Mouse (Mus musculus) midbrain, embryonic 16.5 days (tissue): ENCODE measurements at regions not wholly inside any gene's neighbourhood (a gene's known extent, or its start where the extent isn't known, plus 50 kb on each side); places are given as distances from the start of the nearest gene placed in this dataset.

ENCODE experiments used
- ATAC-seq: fragments of 200-750 bp; cut with Nextera tagmentation; 2 replicates; pipeline ENCODE4 v1.8.0; 2017; ENCODE audit warnings: moderate TSS enrichment
- H3K27ac ChIP-seq: fragments of 300-500 bp; sonication (generic); 2 replicates; pipeline ENCODE4 v1.5.1; 2014; ENCODE audit warnings: mild to moderate bottlenecking, low read length, mixed read lengths
- H3K27me3 ChIP-seq: fragments of 300-500 bp; sonication (generic); 2 replicates; pipeline ENCODE4 v1.6.1; 2014; ENCODE audit warnings: low read depth, low read length, mixed read lengths; ENCODE audit not compliant: control insufficient read depth, insufficient read depth
- H3K36me3 ChIP-seq: fragments of 300-500 bp; sonication (generic); 2 replicates; pipeline ENCODE4 v1.6.1; 2014; ENCODE audit warnings: mild to moderate bottlenecking, low read length, moderate library complexity, mixed read lengths; ENCODE audit not compliant: control insufficient read depth, insufficient read depth
- H3K4me1 ChIP-seq: fragments of 300-500 bp; sonication (generic); 2 replicates; pipeline ENCODE4 v1.6.1; 2014; ENCODE audit warnings: mild to moderate bottlenecking, low read length, mixed read lengths; ENCODE audit not compliant: control insufficient read depth, insufficient read depth
- H3K4me2 ChIP-seq: fragments of 300-500 bp; sonication (generic); 2 replicates; pipeline ENCODE4 v1.6.1; 2014; ENCODE audit warnings: mild to moderate bottlenecking, low read length, mixed read lengths
- H3K4me3 ChIP-seq: fragments of 300-500 bp; sonication (generic); 2 replicates; pipeline ENCODE4 v1.5.1; 2014; ENCODE audit warnings: low read depth, mild to moderate bottlenecking, low read length, moderate library complexity, mixed read lengths
- H3K9ac ChIP-seq: fragments of 300-500 bp; sonication (generic); 2 replicates; pipeline ENCODE4 v1.6.1; 2014; ENCODE audit warnings: low read depth, low read length, mixed read lengths
- H3K9me3 ChIP-seq: fragments of 300-500 bp; sonication (generic); replicated peaks from 2 replicates; pipeline ENCODE4 v1.6.1; 2014; ENCODE audit warnings: mild to moderate bottlenecking, low read length, mixed read lengths; ENCODE audit not compliant: control insufficient read depth, poor library complexity, severe bottlenecking
- WGBS: fragments of 180-500 bp; shearing (Covaris S2); extraction: QIAGEN DNeasy Blood & Tissue Kit; methylation state at CpG from one replicate; pipeline ENCODE4 v1.1.7; 2014; 5-methylcytosine and 5-hydroxymethylcytosine counted together

DNA sequence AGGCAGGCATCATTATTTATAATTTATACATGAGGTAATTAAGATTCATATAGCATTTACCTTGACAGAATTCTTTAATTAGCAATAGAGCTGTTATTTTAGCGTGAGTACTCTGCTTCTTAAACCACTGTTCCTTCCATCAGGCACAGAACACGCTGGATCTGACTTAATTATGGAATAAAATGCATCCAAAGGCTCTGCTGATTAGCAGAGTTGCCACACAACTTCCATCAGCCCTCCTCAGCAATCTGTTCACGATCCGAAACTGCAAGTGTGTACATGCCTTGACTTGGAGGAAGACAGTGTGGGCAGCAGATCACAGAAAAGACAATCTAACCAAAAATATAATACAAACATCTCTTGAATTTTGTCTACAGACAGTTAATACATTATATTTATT is 388.1 kb upstream of the Smc2 start:
- ATAC-seq: no peak

DNA sequence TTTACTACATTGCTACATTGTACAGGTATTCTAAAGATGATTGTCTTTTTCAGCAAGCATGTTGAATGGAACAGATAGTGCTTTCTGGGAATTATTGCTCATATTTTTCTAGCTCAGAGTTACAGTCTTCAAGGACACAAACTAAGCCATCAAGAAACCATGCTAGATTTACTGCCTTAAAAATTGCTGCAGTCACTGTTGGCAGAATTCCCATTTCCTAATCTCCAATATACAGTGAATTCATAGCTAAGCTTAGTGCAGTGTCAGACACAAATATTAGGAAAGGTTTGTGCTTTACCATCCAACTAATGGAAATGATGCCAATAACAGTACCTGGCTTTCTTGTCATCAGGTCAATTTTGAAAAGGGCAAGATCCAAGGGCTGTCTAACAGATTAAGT is 383.0 kb upstream of the Smc2 start:
- ATAC-seq: no peak
- H3K9ac ChIP-seq: no peak overlapping the region

More for the DNA sequence above, 388.1 kb upstream of the Smc2 start:
- 70% methylated on average over 4 of the region's 4 CpGs for WGBS
- no peaks in the 10 kb centered on the region for H3K27me3 ChIP-seq
- no peaks in the 10 kb centered on the region for H3K4me1 ChIP-seq
- no peak overlapping the region for H3K27ac ChIP-seq
- H3K4me2 ChIP-seq: no peak overlapping the region
- H3K9ac ChIP-seq: no peak overlapping the region
- H3K36me3 ChIP-seq: no peaks in the 10 kb centered on the region
- no peaks in the 10 kb centered on the region for H3K9me3 ChIP-seq
- no peak overlapping the region for H3K4me3 ChIP-seq

DNA sequence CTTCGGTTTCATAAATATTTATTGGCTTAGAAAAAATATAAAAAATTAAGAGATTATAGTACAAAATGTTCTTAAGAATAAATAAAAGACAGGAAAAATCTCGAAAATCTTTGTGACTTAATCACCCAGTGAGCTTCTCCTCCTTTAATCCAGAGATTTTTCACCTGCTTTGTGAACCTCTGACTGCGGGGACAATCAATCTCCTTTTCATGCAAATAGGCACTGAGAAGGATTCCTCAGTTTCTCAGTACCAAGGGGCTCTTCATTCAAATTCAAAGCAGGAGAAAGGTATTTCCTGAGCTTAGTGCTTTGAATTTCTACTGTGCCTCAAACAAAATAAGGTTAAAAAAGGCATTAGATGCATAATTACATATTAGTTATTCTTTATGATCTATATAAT is 379.0 kb upstream of the Smc2 start:
- no peaks in the 10 kb centered on the region for H3K4me1 ChIP-seq
- no peak overlapping the region for H3K9ac ChIP-seq
- WGBS: 51% methylated on average over 3 of the region's 3 CpGs
- H3K27me3 ChIP-seq: no peaks in the 10 kb centered on the region
- no peak overlapping the region for H3K27ac ChIP-seq
- H3K36me3 ChIP-seq: no peaks in the 10 kb centered on the region
- no peak overlapping the region for H3K4me3 ChIP-seq
- no peak for ATAC-seq
- no peaks in the 10 kb centered on the region for H3K9me3 ChIP-seq
- H3K4me2 ChIP-seq: no peak overlapping the region

More for the DNA sequence above, 383.0 kb upstream of the Smc2 start:
- Histone ChIP-seq H3K27me3 (no peaks in the 10 kb centered on the region), H3K4me2 (no peak overlapping the region), H3K4me1 (no peaks in the 10 kb centered on the region), H3K27ac (no peak overlapping the region), H3K36me3 (no peaks in the 10 kb centered on the region), H3K4me3 (no peak overlapping the region), H3K9me3 (no peaks in the 10 kb centered on the region)

DNA sequence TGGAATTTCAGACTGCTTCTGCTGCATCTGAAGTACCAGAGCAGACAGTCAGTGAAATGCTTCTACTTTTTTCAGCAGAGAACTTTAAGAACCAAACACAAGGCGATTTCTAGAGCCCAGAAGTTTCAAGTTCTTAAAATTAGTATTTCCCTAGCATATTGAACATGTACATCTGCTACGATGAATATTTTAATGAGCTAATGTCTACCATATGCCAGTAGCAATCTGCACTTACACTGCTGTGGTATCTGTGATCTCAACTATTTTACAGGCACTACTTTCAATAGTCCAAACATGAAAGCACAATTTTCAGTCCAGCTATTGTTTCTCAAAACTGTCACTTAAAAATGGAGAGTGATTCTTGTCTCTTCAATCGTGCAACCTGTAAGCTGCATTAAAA is 339.9 kb upstream of the Smc2 start:
- Histone ChIP-seq H3K27me3 (no peaks in the 10 kb centered on the region), H3K36me3 (no peaks in the 10 kb centered on the region), H3K4me1 (no peaks in the 10 kb centered on the region), H3K4me3 (no peak overlapping the region), H3K27ac (no peak overlapping the region), H3K9ac (no peak overlapping the region), H3K9me3 (no peaks in the 10 kb centered on the region), H3K4me2 (no peak overlapping the region)
- WGBS: 78% methylated on average over 3 of the region's 3 CpGs
- no peak for ATAC-seq

DNA sequence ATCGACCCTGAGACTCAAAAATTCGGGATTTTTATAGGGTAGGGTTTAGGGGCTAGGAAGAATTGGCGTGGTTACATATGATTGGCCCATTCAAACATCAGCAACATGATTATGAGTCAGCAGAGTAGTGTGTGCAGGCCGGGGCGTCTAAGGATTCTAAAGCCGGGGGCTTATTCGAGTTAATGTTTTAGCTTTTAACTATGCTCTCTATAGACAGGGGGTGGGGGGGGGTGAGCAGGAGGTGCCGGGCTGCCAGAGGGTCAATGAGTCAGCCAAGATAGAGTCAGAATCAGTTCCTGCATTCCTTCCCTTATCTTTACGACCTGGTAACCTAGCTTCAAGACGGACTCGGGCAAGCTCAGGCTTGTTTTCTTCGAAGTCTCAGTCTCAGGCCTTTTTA is 333.2 kb upstream of the Smc2 start:
- Histone ChIP-seq H3K36me3 (no peaks in the 10 kb centered on the region), H3K9ac (no peak overlapping the region), H3K9me3 (no peaks in the 10 kb centered on the region), H3K27ac (no peak overlapping the region), H3K4me2 (no peak overlapping the region), H3K27me3 (no peaks in the 10 kb centered on the region), H3K4me1 (no peaks in the 10 kb centered on the region), H3K4me3 (no peak overlapping the region)
- 92% methylated on average over 12 of the region's 12 CpGs for WGBS
- ATAC-seq: no peak

DNA sequence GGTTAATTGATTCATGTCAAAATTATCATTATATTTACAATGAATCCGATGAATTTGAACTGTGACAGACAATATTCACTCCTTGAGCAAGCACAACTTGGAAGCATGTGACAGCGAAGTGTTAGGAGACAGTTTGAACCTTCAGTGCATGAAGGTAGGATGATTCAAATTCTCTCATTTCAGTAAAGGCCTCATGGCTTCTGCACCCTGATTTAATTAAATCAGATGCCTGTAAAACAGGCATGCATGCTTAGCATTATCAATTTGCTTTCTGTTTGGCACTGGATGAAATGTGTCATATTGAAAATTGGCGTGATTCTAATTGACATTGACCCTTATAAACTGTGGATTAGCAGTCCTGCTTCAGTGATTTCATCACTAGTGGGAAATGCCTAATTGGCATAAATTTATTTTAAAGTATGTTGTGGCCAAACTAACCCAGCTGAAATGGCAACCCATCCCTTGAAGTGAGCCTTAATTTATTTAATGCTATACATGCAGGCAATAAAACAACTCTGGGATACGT is 321.2 kb upstream of the Smc2 start:
- Histone ChIP-seq H3K27ac (no peak overlapping the region), H3K9me3 (no peaks in the 10 kb centered on the region), H3K4me1 (peaks cover 3% of the 10 kb centered on the region; the same call in 1 of the 2 replicates), H3K36me3 (no peaks in the 10 kb centered on the region), H3K4me3 (no peak overlapping the region), H3K4me2 (no peak overlapping the region), H3K9ac (no peak overlapping the region), H3K27me3 (no peaks in the 10 kb centered on the region)
- WGBS: 71% methylated on average over 4 of the region's 4 CpGs
- no peak for ATAC-seq

DNA sequence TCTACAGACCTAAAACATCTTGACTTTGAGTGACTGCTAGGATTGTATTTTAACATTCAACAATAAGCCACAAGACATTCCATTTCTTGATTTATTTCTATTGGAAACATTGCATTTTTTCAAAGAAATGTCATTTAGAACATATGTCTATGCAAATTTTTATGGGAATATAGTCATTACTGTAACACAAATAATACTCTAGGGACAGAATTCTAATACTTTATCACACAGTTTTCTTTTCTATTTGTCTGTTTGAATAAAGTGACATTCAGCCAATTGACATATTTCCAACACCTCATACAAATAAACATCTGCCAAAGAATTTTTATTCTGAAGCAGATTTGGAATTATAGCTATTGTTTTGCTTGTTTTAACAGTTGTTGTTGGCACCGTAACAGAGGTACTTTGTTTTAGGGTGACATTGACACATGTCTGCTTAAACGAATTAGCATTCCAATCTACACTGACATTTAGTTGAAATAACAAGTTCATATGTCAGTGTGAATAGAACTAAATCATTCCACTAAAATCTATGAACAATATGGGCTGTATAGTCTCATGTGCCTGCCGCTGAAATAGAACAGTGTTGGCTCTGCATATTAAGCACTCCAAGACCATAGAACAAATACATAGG is 320.5 kb upstream of the Smc2 start:
- H3K27ac ChIP-seq: no peak overlapping the region
- no peak for ATAC-seq
- 60% methylated on average over 3 of the region's 3 CpGs for WGBS

DNA sequence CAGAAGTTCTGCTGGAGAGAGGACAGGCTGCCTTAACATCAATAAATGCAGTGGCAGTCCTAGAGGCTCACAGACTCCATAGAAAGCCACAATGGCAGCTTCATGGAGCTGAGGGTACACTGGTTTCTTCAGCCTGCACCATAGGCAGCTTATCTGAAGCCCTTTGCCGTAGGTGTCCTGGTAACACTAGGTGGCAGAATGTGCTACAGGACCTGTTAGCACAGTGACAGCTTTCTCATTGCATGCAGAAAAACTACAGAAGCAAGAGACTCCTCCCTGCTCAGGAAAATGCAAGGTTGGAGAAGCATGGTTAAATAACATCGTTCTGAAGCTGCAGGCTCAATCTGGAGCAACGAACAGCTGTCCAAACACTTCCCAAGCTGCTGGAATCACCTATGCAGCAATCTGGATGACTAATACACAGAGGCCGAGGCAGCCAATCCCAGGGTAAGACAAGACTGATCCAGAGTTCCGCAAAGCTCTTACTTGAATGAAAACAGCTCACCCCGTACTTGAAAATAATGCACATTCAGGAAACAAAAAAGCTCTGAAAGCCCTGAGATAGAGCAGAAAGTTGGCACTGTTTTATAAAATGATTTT is 286.4 kb upstream of the Smc2 start:
- Histone ChIP-seq H3K36me3 (no peaks in the 10 kb centered on the region), H3K4me1 (no peaks in the 10 kb centered on the region), H3K9me3 (no peaks in the 10 kb centered on the region), H3K9ac (no peak overlapping the region), H3K4me2 (no peak overlapping the region), H3K27me3 (no peaks in the 10 kb centered on the region), H3K27ac (no peak overlapping the region), H3K4me3 (no peak overlapping the region)
- WGBS: 80% methylated on average over 6 of the region's 6 CpGs
- no peak for ATAC-seq

More for the DNA sequence above, 320.5 kb upstream of the Smc2 start:
- Histone ChIP-seq H3K9ac (no peak overlapping the region), H3K4me2 (no peak overlapping the region), H3K36me3 (no peaks in the 10 kb centered on the region), H3K4me3 (no peak overlapping the region), H3K9me3 (no peaks in the 10 kb centered on the region), H3K4me1 (peaks cover 3% of the 10 kb centered on the region; the same call in 1 of the 2 replicates), H3K27me3 (no peaks in the 10 kb centered on the region)

DNA sequence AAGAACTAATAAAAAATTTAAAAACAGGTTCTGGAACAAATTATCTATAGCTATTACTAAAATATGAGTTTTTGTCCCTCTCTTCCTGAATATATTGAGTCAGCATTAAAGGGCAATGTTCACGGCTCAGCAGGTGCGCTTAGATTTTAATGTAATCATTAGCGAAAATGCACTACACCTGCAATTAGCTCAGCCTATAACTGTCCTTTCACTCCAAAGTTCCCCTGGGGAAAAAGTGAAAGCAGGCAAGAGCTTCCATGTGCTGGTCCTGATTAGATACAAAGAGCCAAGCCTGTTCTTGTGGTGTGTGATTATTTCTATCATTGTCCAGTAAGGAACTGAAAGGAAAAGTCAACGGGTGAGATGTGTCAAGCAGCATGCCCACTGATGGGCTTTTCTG is 262.8 kb upstream of the Smc2 start:
- Histone ChIP-seq H3K4me1 (no peaks in the 10 kb centered on the region), H3K9me3 (no peaks in the 10 kb centered on the region), H3K9ac (no peak overlapping the region), H3K27me3 (no peaks in the 10 kb centered on the region), H3K4me2 (no peak overlapping the region), H3K36me3 (no peaks in the 10 kb centered on the region), H3K4me3 (no peak overlapping the region), H3K27ac (no peak overlapping the region)
- no peak for ATAC-seq
- 75% methylated on average over 4 of the region's 4 CpGs for WGBS
